Mouse (Mus musculus): Measurements from ENCODE around the gene Lrfn5.

GRCm38 (mm10) chr12:61807073-61807605 lies 284.2 kb downstream of the Lrfn5 start:
- TF ChIP-seq GATA1 (IDR thresholded peaks at IDR 0.05; ENCODE audit: borderline replicate concordance, low read length): no peak
- TF ChIP-seq FLI1 (IDR thresholded peaks at IDR 0.05; ENCODE audit: low read length): no peak
